Mouse (Mus musculus): ENCODE results near the gene Krtap1-5.
A peak's percentile ranks its signal among the peaks of the same experiment; 100 is the strongest.
"Not testable (repeated sequence)": the region's sequence is repeated elsewhere in the genome, so short reads cannot be mapped to it uniquely, and the experiment has no call there.

Gene Krtap1-5

GRCm38 (mm10) chr11:99580636-99581035 lies at the start of gene Krtap1-5:
Krtap1-5 (minus strand) TSS chr11:99581016.
- no peak for DNase-seq (ENCODE audit: low spot score in 2 of 2)

DNA sequence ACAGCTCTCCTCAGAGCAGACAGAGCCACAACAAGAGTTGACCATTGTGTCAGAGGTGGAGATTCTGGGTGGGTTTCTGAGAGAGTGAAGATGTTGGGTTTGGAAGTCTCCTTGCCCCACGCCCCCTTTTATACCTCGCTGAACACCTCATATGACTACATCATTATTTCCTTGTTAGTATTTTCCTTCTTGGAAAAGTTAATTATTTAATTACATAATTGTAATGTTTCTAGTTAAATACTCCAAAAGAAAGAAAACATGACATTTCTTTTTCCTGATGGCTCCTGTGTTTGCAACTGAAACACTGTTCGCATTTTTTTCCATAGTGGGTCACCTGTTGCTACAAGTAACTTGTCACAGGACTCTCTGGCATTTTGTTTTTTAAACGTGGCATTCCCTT lies 47.3 kb upstream of the Krtap1-5 start, which contains the start of gene Krtap4-1:
Krtap4-1 (minus strand) TSS at position 101 of the 400 bp plus-strand sequence.
- no peak for DNase-seq (ENCODE audit: low spot score in 2 of 2)

DNA sequence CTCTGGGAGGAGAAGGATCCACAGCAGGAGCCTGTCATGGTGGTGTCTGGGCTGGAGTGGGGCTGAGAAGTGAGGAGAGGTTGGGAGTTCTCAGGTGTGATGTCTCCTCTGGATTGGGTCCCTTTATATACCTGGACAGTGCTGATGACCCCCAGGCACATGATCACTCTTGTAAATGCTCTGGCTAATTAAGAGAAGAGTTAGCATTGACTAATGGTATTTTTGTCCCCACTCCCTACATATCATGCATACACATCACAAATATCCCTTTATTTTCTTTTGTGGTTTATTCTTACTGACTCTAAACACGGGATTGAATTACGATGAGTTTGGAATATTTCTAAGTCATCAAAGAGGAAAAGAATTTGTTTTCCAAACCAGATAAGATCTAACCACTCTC lies 39.5 kb upstream of the Krtap1-5 start, which contains the start of gene Gm11562:
Gm11562 (minus strand) TSS at position 101 of the 400 bp plus-strand sequence.
- no peak for DNase-seq (ENCODE audit: low spot score in 2 of 2)

DNA sequence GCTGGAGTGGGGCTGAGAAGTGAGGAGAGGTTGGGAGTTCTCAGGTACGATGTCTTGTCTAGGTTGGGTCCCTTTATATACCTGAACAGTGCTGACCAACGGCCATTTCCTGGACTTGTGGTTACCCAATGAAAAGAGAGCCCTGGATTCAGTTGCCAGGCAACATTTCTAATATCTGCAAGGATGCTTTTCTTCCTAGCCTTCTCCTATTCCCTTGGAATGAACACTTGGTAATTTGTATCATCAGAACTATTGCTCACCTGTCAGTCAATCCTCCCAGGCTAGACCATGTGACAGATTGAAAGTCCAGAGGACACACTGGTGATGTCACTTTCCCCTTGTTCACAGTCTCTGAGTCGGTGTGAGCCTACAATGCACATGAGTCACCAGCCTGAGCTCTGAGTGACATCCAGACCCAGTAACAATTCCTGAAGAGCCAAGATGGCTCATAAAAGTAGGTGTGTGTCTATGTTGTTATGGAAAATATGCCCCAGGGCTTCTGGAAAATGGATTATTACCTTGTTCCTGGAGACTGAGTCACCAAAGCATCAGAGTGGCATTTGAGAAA lies 34.1 kb upstream of the Krtap1-5 start, which contains the start of gene Krtap2-4:
Krtap2-4 (minus strand) TSS at position 51 of the 568 bp plus-strand sequence.
- no peak for DNase-seq (ENCODE audit: low spot score in 2 of 2)

- DNase-seq (ENCODE audit: low spot score in 2 of 2): not testable (repeated sequence)
Measured at GRCm38 (mm10) chr11:99610089-99610488, 29.3 kb upstream of the Krtap1-5 start, which contains the start of gene Gm11937. Gm11937 (minus strand) TSS chr11:99610189.

GRCm38 (mm10) chr11:99609126-99609525 lies 28.3 kb upstream of the Krtap1-5 start:
- DNase-seq (ENCODE audit: low spot score in 2 of 2): no peak

- not testable (repeated sequence) for DNase-seq (ENCODE audit: low spot score in 2 of 2)
Measured at GRCm38 (mm10) chr11:99603208-99603607, 22.4 kb upstream of the Krtap1-5 start, which contains the start of gene Gm11938. Gm11938 (minus strand) TSS chr11:99603308.

DNA sequence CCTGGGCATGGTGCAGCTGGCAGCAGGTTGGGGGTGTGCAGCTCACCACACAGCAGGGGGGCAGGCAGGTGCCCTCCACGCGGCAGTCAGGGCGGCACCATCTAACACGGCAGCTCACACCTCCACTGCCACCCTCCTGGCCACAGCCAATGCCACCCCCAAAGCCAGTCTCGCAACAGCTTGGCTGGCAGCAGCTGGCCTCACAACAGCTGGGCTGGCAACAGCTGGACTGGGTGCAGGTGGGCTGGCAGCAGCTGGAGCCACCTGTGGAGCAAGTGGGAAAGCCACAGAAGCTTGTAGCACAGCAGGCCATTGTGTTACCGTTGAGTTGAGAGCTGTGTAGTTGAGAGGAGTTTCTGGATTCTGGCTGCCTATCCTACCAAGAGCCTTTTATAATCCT lies 16.9 kb upstream of the Krtap1-5 start, which contains the start of gene Krtap9-3:
Krtap9-3 (minus strand) TSS at position 364 of the 400 bp plus-strand sequence.
- not testable (repeated sequence) for DNase-seq (ENCODE audit: low spot score in 2 of 2)

DNA sequence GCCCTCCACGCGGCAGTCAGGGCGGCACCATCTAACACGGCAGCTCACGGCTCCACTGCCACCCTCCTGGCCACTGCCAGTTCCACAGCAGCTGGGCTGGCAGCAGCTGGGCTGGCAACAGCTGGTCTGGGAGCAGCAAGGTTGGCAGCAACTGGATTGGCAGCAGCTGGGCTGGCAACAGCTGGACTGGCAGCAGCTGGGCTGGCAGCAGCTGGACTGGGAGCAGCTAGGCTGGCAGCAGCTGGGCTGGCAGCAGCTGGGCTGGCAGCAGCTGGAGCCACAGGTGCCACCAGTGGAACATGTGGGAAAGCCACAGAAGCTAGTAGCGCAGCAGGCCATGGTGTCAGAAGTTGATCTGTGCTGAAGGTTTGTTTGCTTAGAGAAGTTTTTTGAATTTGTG lies 10.2 kb upstream of the Krtap1-5 start, which contains the start of gene Krtap1-3:
Krtap1-3 (minus strand) TSS at position 359 of the 400 bp plus-strand sequence.
- DNase-seq (ENCODE audit: low spot score in 2 of 2): no peak

DNA sequence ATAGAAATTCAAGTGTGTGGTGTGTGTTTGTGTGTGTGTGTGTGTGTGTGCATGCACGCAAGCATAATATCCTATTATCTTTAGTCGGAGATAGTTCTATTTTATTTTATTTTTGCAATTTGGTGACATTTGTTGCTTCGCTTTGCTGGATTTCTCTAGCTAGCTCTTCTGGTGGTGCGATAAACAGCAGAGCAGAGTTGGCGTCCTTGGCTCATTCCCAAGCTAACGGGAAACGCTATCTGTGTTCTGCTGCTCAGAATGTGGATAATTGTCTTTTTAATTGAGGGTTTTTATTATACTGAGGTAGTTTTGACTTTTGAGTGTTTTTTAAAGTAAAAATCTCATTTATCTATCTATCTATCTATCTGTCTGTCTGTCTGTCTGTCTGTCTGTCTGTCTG lies 4.3 kb upstream of the Krtap1-5 start:
- DNase-seq (ENCODE audit: low spot score in 2 of 2): no peak

DNA sequence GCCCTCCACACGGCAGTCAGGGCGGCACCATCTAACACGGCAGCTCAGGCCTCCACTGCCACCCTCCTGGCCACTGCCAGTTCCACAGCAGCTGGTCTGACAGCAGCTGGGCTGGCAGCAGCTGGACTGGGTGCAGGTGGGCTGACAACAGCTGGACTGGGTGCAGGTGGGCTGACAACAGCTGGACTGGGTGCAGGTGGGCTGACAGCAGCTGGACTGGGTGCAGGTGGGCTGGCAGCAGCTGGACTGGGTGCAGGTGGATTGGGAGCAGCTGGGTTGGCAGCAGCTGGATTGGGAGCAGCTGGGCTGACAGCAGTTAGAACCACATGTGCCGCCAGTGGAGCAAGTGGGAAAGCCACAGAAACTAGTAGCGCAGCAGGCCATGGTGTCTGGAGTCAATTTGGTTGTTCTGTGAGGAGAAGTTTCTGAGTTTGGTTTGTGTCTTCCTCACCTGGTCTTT lies 2.5 kb upstream of the Krtap1-5 start, which contains the start of gene Krtap1-4:
Krtap1-4 (minus strand) TSS at position 410 of the 460 bp plus-strand sequence.
- DNase-seq (ENCODE audit: low spot score in 2 of 2): no peak

GRCm38 (mm10) chr11:99581564-99581963 lies 748 bp upstream of the Krtap1-5 start:
- DNase-seq (ENCODE audit: low spot score in 2 of 2): no peak

DNA sequence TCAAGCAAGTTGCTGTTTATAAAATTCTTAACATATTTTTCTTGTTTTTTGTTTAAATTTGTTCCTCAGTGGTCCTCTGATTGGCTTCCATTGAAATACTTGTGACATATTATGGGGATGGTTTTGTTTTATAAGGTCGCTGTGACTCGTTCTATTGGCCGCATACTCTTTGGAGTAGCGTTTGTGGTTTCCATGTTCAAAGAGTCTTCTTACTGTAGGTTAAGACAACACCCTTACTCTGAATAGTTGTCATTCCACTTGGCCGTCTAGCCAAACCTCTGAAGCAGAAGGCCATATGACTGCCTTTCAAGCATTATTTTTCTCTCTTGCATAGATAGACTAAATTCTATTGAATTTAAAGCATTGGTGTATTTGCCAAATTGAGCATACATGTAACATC lies 235 bp upstream of the Krtap1-5 start:
- DNase-seq (ENCODE audit: low spot score in 2 of 2): no peak

- peak; percentile 12 to 40 for DNase-seq (ENCODE audit: low spot score in 2 of 2)
Measured at GRCm38 (mm10) chr11:99574106-99574505, 6.7 kb downstream of the Krtap1-5 start.

DNA sequence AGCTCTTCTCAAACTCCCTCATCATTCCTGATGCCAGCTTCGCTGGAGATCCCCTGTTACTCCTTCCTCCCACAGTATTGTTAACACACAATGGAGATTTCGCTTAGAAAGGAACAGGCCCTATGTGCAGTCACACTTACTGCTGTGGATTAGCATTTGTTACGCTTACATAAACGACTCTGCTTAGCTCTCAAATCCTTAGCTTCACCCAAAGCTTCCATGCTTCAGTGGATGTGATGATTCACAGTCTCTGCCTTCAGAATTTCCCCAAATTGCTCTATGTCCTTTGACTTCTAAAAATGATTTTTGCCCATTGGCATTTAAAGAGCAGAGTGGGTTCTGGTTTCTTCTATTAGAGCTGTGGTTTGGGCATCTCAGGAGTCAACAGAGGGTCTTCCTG lies 7.7 kb downstream of the Krtap1-5 start:
- DNase-seq (ENCODE audit: low spot score in 2 of 2): no peak

DNA sequence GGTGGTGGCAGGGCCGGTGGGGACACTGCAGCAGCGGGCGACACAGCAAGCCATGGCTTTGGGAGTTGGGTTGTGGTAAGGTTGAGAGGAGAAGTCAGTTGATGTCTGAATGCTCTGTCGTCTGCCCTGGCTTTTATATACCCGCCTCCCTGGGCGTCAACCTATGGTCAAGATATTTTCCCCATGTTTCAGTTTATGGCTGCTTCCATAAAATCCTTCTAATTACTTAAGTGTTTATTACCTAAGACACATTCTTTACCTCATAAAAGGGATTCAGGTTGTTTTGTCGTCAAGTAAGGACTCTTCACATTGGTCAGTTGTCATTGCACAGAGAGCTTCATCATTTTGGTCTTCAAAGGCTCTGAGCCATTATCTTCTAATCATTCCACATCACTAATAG lies 14.3 kb downstream of the Krtap1-5 start, which contains the start of gene Krtap3-1:
Krtap3-1 (minus strand) TSS at position 101 of the 400 bp plus-strand sequence.
- DNase-seq (ENCODE audit: low spot score in 2 of 2): no peak

GRCm38 (mm10) chr11:99562580-99562979 lies 18.2 kb downstream of the Krtap1-5 start:
- DNase-seq (ENCODE audit: low spot score in 2 of 2): no peak

GRCm38 (mm10) chr11:99559366-99559765 lies 21.4 kb downstream of the Krtap1-5 start, which contains the start of gene Gm11939:
Gm11939 (minus strand) TSS chr11:99559466.
- no peak for DNase-seq (ENCODE audit: low spot score in 2 of 2)

- no peak for DNase-seq (ENCODE audit: low spot score in 2 of 2)
Measured at GRCm38 (mm10) chr11:99557976-99558745, 22.7 kb downstream of the Krtap1-5 start.

GRCm38 (mm10) chr11:99556753-99557152 lies 24.1 kb downstream of the Krtap1-5 start, which contains the start of gene Krtap3-2:
Krtap3-2 (minus strand) TSS chr11:99556853.
- DNase-seq (ENCODE audit: low spot score in 2 of 2): no peak

DNA sequence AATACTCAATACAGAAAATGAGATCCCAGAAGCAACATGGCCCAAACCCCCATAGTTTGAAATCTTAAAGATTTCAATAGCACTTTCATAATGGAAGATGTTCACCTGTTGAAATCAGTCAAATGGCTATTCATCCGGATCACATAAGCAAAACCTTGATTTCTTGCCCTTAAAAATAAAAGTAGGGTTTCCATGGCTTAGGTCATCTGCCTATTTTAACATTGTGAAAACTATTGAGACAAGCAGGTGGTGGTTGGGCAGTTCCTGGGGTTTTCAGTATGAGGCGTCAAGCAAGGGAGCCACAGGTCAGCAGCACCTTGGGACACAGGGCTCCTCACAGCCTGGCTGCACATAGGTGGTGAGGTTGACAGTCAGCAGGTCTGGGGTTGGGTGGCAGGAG lies 24.6 kb downstream of the Krtap1-5 start:
- DNase-seq (ENCODE audit: low spot score in 2 of 2): no peak

DNA sequence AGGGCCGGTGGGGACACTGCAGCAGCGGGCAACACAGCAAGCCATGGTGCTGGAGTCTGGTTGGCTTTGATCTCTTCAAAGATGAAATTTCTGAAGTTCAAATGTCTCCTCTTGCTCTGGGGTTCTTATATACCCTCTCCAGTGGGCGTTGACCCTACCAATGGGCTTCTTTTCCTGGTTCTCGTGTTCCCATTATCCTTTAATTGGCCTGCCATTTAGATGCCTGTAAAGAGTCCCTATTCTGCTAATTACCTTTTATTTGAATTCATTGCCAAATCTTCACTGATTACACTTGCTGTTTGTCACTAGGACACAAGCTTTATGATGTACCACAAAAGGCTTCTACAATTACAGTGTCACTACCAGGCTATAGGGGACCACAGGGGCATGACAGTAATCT lies 30.1 kb downstream of the Krtap1-5 start, which contains the start of gene Krtap3-3:
Krtap3-3 (minus strand) TSS at position 101 of the 400 bp plus-strand sequence.
- no peak for DNase-seq (ENCODE audit: low spot score in 2 of 2)

Measured in natural killer cell, adult 2 months (primary cell).